Mouse (Mus musculus) C2C12 (cell line): ENCODE data around the gene Tmcc3. TPM values are rescaled to one million over a fixed set of nuclear protein-coding genes. Genes with fewer than 3 reads are reported as not detected.

Source experiments
- H3K27me3 ChIP-seq: one replicate; pipeline ENCODE4 v1.6.1; 2011; ENCODE audit not compliant: control insufficient read depth, insufficient read depth, insufficient read length
- H3K36me3 ChIP-seq: one replicate; pipeline ENCODE4 v1.6.1; 2011; ENCODE audit not compliant: control insufficient read depth, insufficient read depth
- H3K4me3 ChIP-seq: one replicate; pipeline ENCODE4 v1.5.1; 2011; ENCODE audit warnings: mild to moderate bottlenecking, control low read depth; ENCODE audit not compliant: poor library complexity, insufficient read depth, severe bottlenecking
- H3K79me2 ChIP-seq: one replicate; pipeline ENCODE4 v1.6.1; 2011; ENCODE audit not compliant: control insufficient read depth, insufficient read depth
- H3K79me3 ChIP-seq: one replicate; pipeline ENCODE4 v1.6.1; 2011; ENCODE audit warnings: low read depth, control low read depth
- H3ac ChIP-seq: one replicate; pipeline ENCODE3; 2011; ENCODE audit warnings: low read depth; ENCODE audit not compliant: control insufficient read depth, insufficient read length
- CEBPB ChIP-seq: IDR thresholded peaks from one replicate; pipeline ENCODE4 v1.6.1; 2011; ENCODE audit warnings: low read depth, mild to moderate bottlenecking, control low read depth, moderate library complexity
- CTCF ChIP-seq: IDR thresholded peaks from one replicate; pipeline ENCODE4 v1.5.1; 2011; ENCODE audit not compliant: control insufficient read depth, insufficient read depth, insufficient read length
- FOSL1 ChIP-seq: IDR thresholded peaks from one replicate; pipeline ENCODE4 v1.8.0; 2011; ENCODE audit warnings: mild to moderate bottlenecking, low read length; ENCODE audit not compliant: poor library complexity, insufficient read depth, severe bottlenecking
- MAX ChIP-seq: IDR thresholded peaks from one replicate; pipeline ENCODE4 v1.6.1; 2011; ENCODE audit warnings: mild to moderate bottlenecking, control low read depth
- MYOD1 ChIP-seq: IDR thresholded peaks from one replicate; pipeline ENCODE4 v1.6.1; 2011; ENCODE audit warnings: low read depth; ENCODE audit not compliant: control insufficient read depth, insufficient read length
- MYOG ChIP-seq: IDR thresholded peaks from one replicate; pipeline ENCODE4 v1.6.1; 2011; ENCODE audit not compliant: control insufficient read depth, insufficient read length; ENCODE audit errors: extremely low read depth
- USF1 ChIP-seq: IDR thresholded peaks from one replicate; pipeline ENCODE4 v1.6.1; 2011; ENCODE audit warnings: low read depth, mild to moderate bottlenecking, control low read depth, moderate library complexity
- polyA plus RNA-seq: library from polyadenylated mRNA; unstranded; fragments of >200 nt; fragmentation: generic; extraction: Trizol; gene quantifications from one replicate; pipeline ENCODE4 v1.2.1, GENCODE M21; 2012; ENCODE audit warnings: missing spikeins

Gene Tmcc3
- polyA plus RNA-seq, 1 experiment: 3.5 TPM

DNA sequence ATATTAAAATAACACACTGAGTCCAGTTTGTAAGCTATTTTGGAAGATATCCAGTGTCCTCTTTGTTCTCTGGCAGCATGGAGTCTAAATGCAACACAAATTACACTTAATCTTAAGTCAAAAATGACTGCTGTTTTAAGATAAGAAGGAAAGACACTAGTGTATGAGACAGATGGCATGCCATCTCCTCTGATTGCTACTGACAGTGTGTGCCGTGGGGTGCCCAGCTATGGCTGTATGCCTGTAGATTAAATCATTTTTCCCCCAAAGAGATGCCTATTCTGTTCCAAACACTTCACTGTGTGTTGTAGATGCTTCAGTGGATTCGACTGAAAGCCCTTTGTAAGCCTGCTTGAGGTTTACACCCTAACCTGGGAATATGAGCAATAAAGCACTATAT lies 59.5 kb downstream of the Tmcc3 start:
- Histone ChIP-seq H3K79me2 (no peaks in the 10 kb centered on the region), H3K36me3 (no peaks in the 10 kb centered on the region), H3ac (no peak overlapping the region), H3K79me3 (no peaks in the 10 kb centered on the region), H3K4me3 (no peak overlapping the region), H3K27me3 (peaks cover 21% of the 10 kb centered on the region)
- no peak for TF ChIP-seq CTCF
- TF ChIP-seq CEBPB: no peak
- no peak for TF ChIP-seq FOSL1
- no peak for TF ChIP-seq USF1
- TF ChIP-seq MYOD1: no peak
- TF ChIP-seq MYOG: no peak
- no peak for TF ChIP-seq MAX

- TF ChIP-seq MAX: no peak
- no peak for TF ChIP-seq CEBPB
- no peak for TF ChIP-seq FOSL1
- no peak for TF ChIP-seq USF1
- no peak for TF ChIP-seq MYOD1
- no peak for TF ChIP-seq CTCF
- no peak for TF ChIP-seq MYOG
- Histone ChIP-seq H3K79me2 (no peaks in the 10 kb centered on the region), H3K79me3 (no peaks in the 10 kb centered on the region), H3ac (no peak overlapping the region), H3K36me3 (no peaks in the 10 kb centered on the region), H3K27me3 (peaks cover 21% of the 10 kb centered on the region), H3K4me3 (no peak overlapping the region)
Measured at GRCm38 (mm10) chr10:94376941-94377340, 65.2 kb downstream of the Tmcc3 start.

- no peak for TF ChIP-seq CEBPB
- TF ChIP-seq MYOG: no peak
- TF ChIP-seq MYOD1: no peak
- no peak for TF ChIP-seq MAX
- TF ChIP-seq USF1: no peak
- H3K27me3 ChIP-seq: peaks cover 20% of the 10 kb centered on the region
- H3K79me2 ChIP-seq: no peaks in the 10 kb centered on the region
- H3ac ChIP-seq: no peak overlapping the region
- no peaks in the 10 kb centered on the region for H3K79me3 ChIP-seq
- no peak overlapping the region for H3K4me3 ChIP-seq
- H3K36me3 ChIP-seq: no peaks in the 10 kb centered on the region
Measured at GRCm38 (mm10) chr10:94377844-94378243, 66.1 kb downstream of the Tmcc3 start.

DNA sequence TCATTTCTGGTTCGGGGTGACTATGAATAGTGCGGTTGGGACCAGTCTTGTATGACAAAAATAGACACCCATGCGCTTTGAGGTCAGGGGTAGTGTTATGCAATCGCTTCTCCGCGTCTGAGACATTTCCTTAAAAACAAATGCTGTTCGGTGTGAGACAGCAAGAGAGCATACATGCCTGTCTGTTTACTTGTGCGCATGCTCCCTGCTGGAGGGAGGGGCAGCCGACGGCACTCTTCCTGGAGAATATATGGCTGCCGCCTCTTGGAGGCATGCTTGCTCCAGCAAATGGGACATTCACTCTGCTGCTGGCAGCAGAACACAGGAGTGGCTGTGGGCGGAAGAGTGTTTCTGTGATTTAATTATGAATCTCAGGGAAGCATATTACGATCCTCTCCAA lies 66.6 kb downstream of the Tmcc3 start:
- TF ChIP-seq MYOD1 (no peak), MYOG (no peak), USF1 (no peak), CTCF (no peak), MAX (no peak), FOSL1 (no peak), CEBPB (no peak)
- Histone ChIP-seq H3K4me3 (no peak overlapping the region), H3K79me2 (no peaks in the 10 kb centered on the region), H3ac (no peak overlapping the region), H3K36me3 (no peaks in the 10 kb centered on the region), H3K27me3 (peaks cover 21% of the 10 kb centered on the region), H3K79me3 (no peaks in the 10 kb centered on the region)

- Histone ChIP-seq H3K4me3 (no peak overlapping the region), H3K27me3 (peaks cover 14% of the 10 kb centered on the region), H3ac (no peak overlapping the region), H3K79me3 (no peaks in the 10 kb centered on the region), H3K79me2 (no peaks in the 10 kb centered on the region), H3K36me3 (no peaks in the 10 kb centered on the region)
- TF ChIP-seq FOSL1 (no peak), MAX (no peak), CTCF (no peak), MYOD1 (no peak)
Measured at GRCm38 (mm10) chr10:94380082-94380481, 68.3 kb downstream of the Tmcc3 start.

GRCm38 (mm10) chr10:94380662-94381392 lies 69.1 kb downstream of the Tmcc3 start:
- Histone ChIP-seq H3K79me2 (no peaks in the 10 kb centered on the region), H3K36me3 (no peaks in the 10 kb centered on the region), H3ac (no peak overlapping the region), H3K79me3 (no peaks in the 10 kb centered on the region), H3K27me3 (peaks cover 8% of the 10 kb centered on the region), H3K4me3 (no peak overlapping the region)
- TF ChIP-seq USF1: no peak
- TF ChIP-seq FOSL1: no peak
- no peak for TF ChIP-seq CEBPB
- no peak for TF ChIP-seq MYOD1
- TF ChIP-seq MYOG: no peak
- TF ChIP-seq MAX: no peak
- TF ChIP-seq CTCF: no peak
